Mouse (Mus musculus) liver, postnatal 0 days (tissue): ENCODE measurements at regions not wholly inside any gene's neighbourhood (a gene's known extent, or its start where the extent isn't known, plus 50 kb on each side); places are given as distances from the start of the nearest gene placed in this dataset.

Experiments used
- CTCF ChIP-seq: sonication (generic); IDR thresholded peaks from 2 replicates; pipeline ENCODE4 v1.5.1; 2016; ENCODE audit warnings: antibody characterized with exemption, low read depth
- EP300 ChIP-seq: IDR thresholded peaks from 2 replicates; pipeline ENCODE4 v1.6.1; 2016; ENCODE audit warnings: antibody characterized with exemption, low read depth, mild to moderate bottlenecking

GRCm38 (mm10) chr8:8959021-8959786 lies 268.9 kb upstream of the Arglu1 start:
- no peak for TF ChIP-seq CTCF
- no peak for TF ChIP-seq EP300
